Mouse (Mus musculus) liver, embryonic 14.5 days (tissue): Measurements from ENCODE around the gene Mfap1b.

ENCODE experiments used
- CTCF ChIP-seq: IDR thresholded peaks from 2 replicates; pipeline ENCODE4 v1.5.1; 2016; ENCODE audit warnings: antibody characterized with exemption, low read depth, control low read depth
- EP300 ChIP-seq: IDR thresholded peaks from 2 replicates; pipeline ENCODE4 v1.6.1; 2016; ENCODE audit warnings: antibody characterized with exemption, low read depth

DNA sequence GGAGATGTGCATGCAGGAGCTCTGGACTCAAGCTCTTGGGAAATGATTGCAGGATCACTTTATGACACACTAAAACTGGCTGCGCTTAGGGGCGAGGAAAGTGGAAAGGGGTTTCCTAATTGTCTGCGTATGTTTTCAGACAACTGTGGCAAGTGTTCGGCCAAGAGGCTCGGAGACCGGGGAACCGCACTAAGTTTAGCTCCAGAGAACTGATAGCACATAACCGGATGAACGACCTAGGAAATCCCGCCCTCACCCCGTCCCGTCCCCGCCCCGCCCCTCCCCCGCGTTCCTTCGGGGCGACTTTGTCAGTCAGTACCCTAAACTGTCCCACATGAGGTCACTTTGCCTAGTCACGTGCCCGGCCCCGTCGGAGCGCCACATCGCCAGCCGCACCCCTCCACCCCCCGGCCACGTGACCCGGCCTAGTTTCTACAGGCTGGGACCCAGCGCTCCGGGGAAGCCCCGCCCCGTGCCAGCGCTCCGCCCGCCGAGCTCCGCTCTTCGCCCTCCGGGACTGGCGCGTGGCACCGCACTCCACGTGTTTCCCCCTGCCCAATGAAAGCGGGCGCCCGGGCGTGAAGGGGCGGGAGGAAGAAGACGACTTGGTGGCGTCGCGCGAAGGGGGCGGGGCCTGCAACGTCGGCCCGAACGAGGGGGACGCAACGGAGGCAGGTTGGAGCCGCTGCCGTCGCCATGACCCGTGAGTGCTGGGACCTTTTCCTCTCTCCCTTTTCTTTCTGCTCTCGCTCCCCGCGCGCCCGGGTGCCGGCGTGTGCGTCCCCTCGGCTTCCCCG lies 24.9 kb downstream of the Mfap1b start, which contains the start of gene Serf2:
- TF ChIP-seq CTCF (no peak), EP300 (no peak)
